Mouse (Mus musculus) heart, embryonic 16.5 days (tissue): Measurements from ENCODE around the gene Slc35d2. TPM values are rescaled to one million over a fixed set of nuclear protein-coding genes. Genes with fewer than 3 reads are reported as not detected.

Experiments used
- ATAC-seq: fragments of 200-750 bp; cut with Nextera tagmentation; replicated peaks from 2 replicates; pipeline ENCODE4 v1.8.0; 2017; ENCODE audit warnings: moderate number of reproducible peaks; ENCODE audit not compliant: insufficient read depth, low FRiP score; ENCODE audit errors: extremely low read depth
- H3K27ac ChIP-seq: fragments of 300-500 bp; sonication (generic); 2 replicates; pipeline ENCODE4 v1.5.1; 2014; ENCODE audit warnings: mild to moderate bottlenecking, low read length, control low read depth, moderate library complexity
- H3K27me3 ChIP-seq: fragments of 300-500 bp; sonication (generic); 2 replicates; pipeline ENCODE4 v1.6.1; 2014; ENCODE audit warnings: low read length, mixed read lengths; ENCODE audit not compliant: control insufficient read depth, insufficient read depth
- H3K36me3 ChIP-seq: fragments of 300-500 bp; sonication (generic); 2 replicates; pipeline ENCODE4 v1.6.1; 2014; ENCODE audit not compliant: control insufficient read depth, insufficient read depth
- H3K4me1 ChIP-seq: fragments of 300-500 bp; sonication (generic); 2 replicates; pipeline ENCODE4 v1.6.1; 2014; ENCODE audit warnings: low read length, mixed read lengths; ENCODE audit not compliant: control insufficient read depth, insufficient read depth
- H3K4me2 ChIP-seq: fragments of 300-500 bp; sonication (generic); 2 replicates; pipeline ENCODE4 v1.6.1; 2014; ENCODE audit warnings: low read depth, mild to moderate bottlenecking, control low read depth, low read length
- H3K4me3 ChIP-seq: fragments of 300-500 bp; sonication (generic); 2 replicates; pipeline ENCODE4 v1.5.1; 2014; ENCODE audit warnings: mild to moderate bottlenecking, control low read depth, low read length
- H3K9ac ChIP-seq: fragments of 300-500 bp; sonication (generic); 2 replicates; pipeline ENCODE4 v1.6.1; 2014; ENCODE audit warnings: low read length, control low read depth
- H3K9me3 ChIP-seq: fragments of 300-500 bp; sonication (generic); replicated peaks from 2 replicates; pipeline ENCODE4 v1.6.1; 2016; ENCODE audit warnings: low read length; ENCODE audit not compliant: control insufficient read depth
- WGBS: fragments of 180-500 bp; shearing (Covaris S2); extraction: QIAGEN DNeasy Blood & Tissue Kit; methylation state at CpG from one replicate; pipeline ENCODE4 v1.1.7; 2014; 5-methylcytosine and 5-hydroxymethylcytosine counted together
- polyA plus RNA-seq: library from polyadenylated mRNA; unstranded; fragments of >200 nt; fragmentation: Nextera tagmentation; extraction: Ambion mirVana; gene quantifications from 2 replicates; pipeline ENCODE4 v1.2.1, GENCODE M21; 2015

Slc35d2 gene
- 4.1 and 5.2 TPM in 2 replicates for polyA plus RNA-seq

- H3K4me1 ChIP-seq = no peaks in the 10 kb centered on the region; the same call in 1 of the 2 replicates
- H3K27ac ChIP-seq = peak within 1 kb of the TSS; percentile 59
- no peaks in the 10 kb centered on the region for H3K27me3 ChIP-seq
- no peaks in the 10 kb centered on the region for H3K9me3 ChIP-seq
- H3K36me3 ChIP-seq = peaks cover 2% of the 10 kb centered on the region
- H3K4me3 ChIP-seq = peak within 1 kb of the TSS; percentile 72
- WGBS = 6% methylated on average over 44 of the region's 44 CpGs
- peak within 1 kb of the TSS; percentile 80 for H3K9ac ChIP-seq
- H3K4me2 ChIP-seq = peak within 1 kb of the TSS; percentile 64
- ATAC-seq = peak; percentile 83
Observed at GRCm38 (mm10) chr13:64128858-64129615, at the start of gene Slc35d2. Gene Slc35d2 (minus strand): TSS chr13:64129368.

- Histone ChIP-seq H3K27me3 (no peaks in the 10 kb centered on the region), H3K4me1 (no peaks in the 10 kb centered on the region; the same call in 1 of the 2 replicates), H3K27ac (no peak overlapping the region), H3K9me3 (no peaks in the 10 kb centered on the region), H3K4me3 (no peak overlapping the region), H3K4me2 (no peak overlapping the region), H3K36me3 (peaks cover 47% of the 10 kb centered on the region), H3K9ac (no peak overlapping the region)
- 60% methylated on average over 7 of the region's 7 CpGs for WGBS
- no peak for ATAC-seq
Observed at GRCm38 (mm10) chr13:64178000-64178399, 48.8 kb upstream of the Slc35d2 start.

- no peak overlapping the region for H3K4me2 ChIP-seq
- H3K4me1 ChIP-seq = no peaks in the 10 kb centered on the region
- H3K36me3 ChIP-seq = peaks cover 67% of the 10 kb centered on the region
- no peaks in the 10 kb centered on the region for H3K27me3 ChIP-seq
- WGBS = 98% methylated on average over 25 of the region's 25 CpGs
- no peak for ATAC-seq
- H3K4me3 ChIP-seq = no peak overlapping the region
- no peak overlapping the region for H3K9ac ChIP-seq
- H3K27ac ChIP-seq = no peak overlapping the region
- H3K9me3 ChIP-seq = peaks cover 36% of the 10 kb centered on the region
Observed at GRCm38 (mm10) chr13:64169746-64170145, 40.6 kb upstream of the Slc35d2 start.

- H3K4me1 ChIP-seq = peaks cover 19% of the 10 kb centered on the region
- peaks cover under 1% of the 10 kb centered on the region for H3K9me3 ChIP-seq
- peaks cover 10% of the 10 kb centered on the region for H3K36me3 ChIP-seq
- WGBS = 34% methylated on average over 13 of the region's 13 CpGs
- no peak overlapping the region for H3K27ac ChIP-seq
- ATAC-seq = no peak
- H3K27me3 ChIP-seq = no peaks in the 10 kb centered on the region
- peak overlapping the region; percentile 86 for H3K9ac ChIP-seq
- peak overlapping the region; percentile 79 for H3K4me3 ChIP-seq
- H3K4me2 ChIP-seq = peak overlapping the region; percentile 96
Observed at GRCm38 (mm10) chr13:64163147-64163715, 34.1 kb upstream of the Slc35d2 start.

GRCm38 (mm10) chr13:64162626-64163025, 33.5 kb upstream of the Slc35d2 start:
- ATAC-seq = no peak
- H3K9ac ChIP-seq = peak overlapping the region; percentile 86
- H3K27me3 ChIP-seq = no peaks in the 10 kb centered on the region
- peak overlapping the region; percentile 79 for H3K4me3 ChIP-seq
- H3K36me3 ChIP-seq = peaks cover 7% of the 10 kb centered on the region
- peak overlapping the region; percentile 89; the same call in 1 of the 2 replicates for H3K27ac ChIP-seq
- WGBS = 5% methylated on average over 14 of the region's 14 CpGs
- H3K9me3 ChIP-seq = no peaks in the 10 kb centered on the region; the same call in 1 of the 2 replicates
- peak overlapping the region; percentile 96 for H3K4me2 ChIP-seq
- peaks cover 19% of the 10 kb centered on the region for H3K4me1 ChIP-seq

GRCm38 (mm10) chr13:64161916-64162611, 32.9 kb upstream of the Slc35d2 start:
- peak overlapping the region; percentile 89 for H3K27ac ChIP-seq

GRCm38 (mm10) chr13:64161548-64161915, 32.4 kb upstream of the Slc35d2 start, which contains the start of gene Habp4:
Gene Habp4 (plus strand): TSS chr13:64161824.
- Histone ChIP-seq H3K4me2 (peak within 1 kb of the TSS; percentile 96), H3K9ac (peak within 1 kb of the TSS; percentile 86), H3K27me3 (no peaks in the 10 kb centered on the region), H3K4me3 (peak within 1 kb of the TSS; percentile 79), H3K27ac (peak within 1 kb of the TSS; percentile 89), H3K4me1 (peaks cover 19% of the 10 kb centered on the region), H3K9me3 (no peaks in the 10 kb centered on the region; the same call in 1 of the 2 replicates), H3K36me3 (peaks cover 4% of the 10 kb centered on the region)
- 1% methylated on average over 19 of the region's 31 CpGs for WGBS
- peak; percentile 100 for ATAC-seq

More at GRCm38 (mm10) chr13:64161916-64162611, 32.9 kb upstream of the Slc35d2 start:
- peak overlapping the region; percentile 96 for H3K4me2 ChIP-seq
- H3K4me3 ChIP-seq = peak overlapping the region; percentile 79
- H3K27me3 ChIP-seq = no peaks in the 10 kb centered on the region
- ATAC-seq = peak; percentile 56
- H3K9me3 ChIP-seq = no peaks in the 10 kb centered on the region; the same call in 1 of the 2 replicates
- under 1% methylated on average over 63 of the region's 71 CpGs for WGBS
- H3K4me1 ChIP-seq = peaks cover 19% of the 10 kb centered on the region
- peaks cover 4% of the 10 kb centered on the region for H3K36me3 ChIP-seq
- H3K9ac ChIP-seq = peak overlapping the region; percentile 86

GRCm38 (mm10) chr13:64156966-64157365, 27.8 kb upstream of the Slc35d2 start:
- Histone ChIP-seq H3K4me1 (peaks cover 14% of the 10 kb centered on the region), H3K9ac (no peak overlapping the region), H3K27me3 (no peaks in the 10 kb centered on the region), H3K9me3 (no peaks in the 10 kb centered on the region), H3K36me3 (no peaks in the 10 kb centered on the region), H3K27ac (no peak overlapping the region), H3K4me3 (no peak overlapping the region), H3K4me2 (no peak overlapping the region)
- no peak for ATAC-seq
